Mouse (Mus musculus): ENCODE results near the gene Edc4. TPM values are rescaled to one million over a fixed set of nuclear protein-coding genes. Genes with fewer than 3 reads are reported as not detected.
"Not testable (repeated sequence)": the region's sequence is repeated elsewhere in the genome, so short reads cannot be mapped to it uniquely, and the experiment has no call there.

Gene Edc4
- total RNA-seq (2022), result 10 to 100 TPM; 65.0 to 72.8 (median 69.3) TPM

- peak; percentile 73 to 82 for DNase-seq (ENCODE audit: low spot score in 2 of 2)
Observed at GRCm38 (mm10) chr8:105880754-105881520, at the start of gene Edc4. Gene Edc4 (plus strand): TSS chr8:105880881.

DNA sequence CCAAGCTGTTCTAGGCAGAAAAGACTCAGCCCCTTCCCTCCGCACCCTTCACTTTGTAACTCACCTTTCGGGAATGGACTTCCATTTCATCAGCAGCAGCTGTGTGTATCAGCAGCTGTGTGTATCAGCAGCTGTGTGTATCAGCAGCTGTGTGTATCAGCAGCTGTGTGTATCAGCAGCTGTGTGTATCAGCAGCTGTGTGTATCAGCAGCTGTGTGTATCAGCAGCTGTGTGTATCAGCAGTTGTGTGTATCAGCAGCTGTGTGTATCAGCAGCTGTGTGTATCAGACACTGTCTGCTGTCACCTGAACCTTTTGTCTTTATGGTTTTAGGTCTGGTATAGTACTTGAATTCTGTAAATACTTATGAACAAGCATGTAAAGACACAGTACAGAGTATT, 46.9 kb upstream of the Edc4 start:
- DNase-seq (ENCODE audit: low spot score in 2 of 2), result not testable (repeated sequence)

DNA sequence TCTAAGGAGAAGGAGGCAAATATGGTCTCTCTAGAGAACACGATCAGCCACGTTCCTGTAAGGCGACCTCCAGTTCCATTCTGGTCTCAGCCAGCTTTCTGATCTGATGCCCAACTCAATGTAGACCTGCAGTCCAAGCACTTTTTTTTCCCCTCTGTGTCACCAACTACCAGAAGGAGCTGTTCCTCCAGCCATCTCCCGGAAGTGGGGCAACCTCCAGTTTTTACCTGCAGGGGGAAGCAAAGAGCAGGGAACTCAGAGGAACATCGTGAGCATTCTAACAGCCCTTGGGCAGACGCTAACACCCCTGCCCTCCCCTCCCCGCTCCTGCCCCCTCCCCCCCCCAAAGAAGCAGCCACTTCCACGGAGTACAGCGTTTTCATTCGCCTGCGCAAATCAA, 45.4 kb upstream of the Edc4 start:
- peak; percentile 31 to 55 for DNase-seq (ENCODE audit: low spot score in 2 of 2)

- no peak for DNase-seq (ENCODE audit: low spot score in 2 of 2)
Observed at GRCm38 (mm10) chr8:105836991-105837390, 43.7 kb upstream of the Edc4 start.

DNA sequence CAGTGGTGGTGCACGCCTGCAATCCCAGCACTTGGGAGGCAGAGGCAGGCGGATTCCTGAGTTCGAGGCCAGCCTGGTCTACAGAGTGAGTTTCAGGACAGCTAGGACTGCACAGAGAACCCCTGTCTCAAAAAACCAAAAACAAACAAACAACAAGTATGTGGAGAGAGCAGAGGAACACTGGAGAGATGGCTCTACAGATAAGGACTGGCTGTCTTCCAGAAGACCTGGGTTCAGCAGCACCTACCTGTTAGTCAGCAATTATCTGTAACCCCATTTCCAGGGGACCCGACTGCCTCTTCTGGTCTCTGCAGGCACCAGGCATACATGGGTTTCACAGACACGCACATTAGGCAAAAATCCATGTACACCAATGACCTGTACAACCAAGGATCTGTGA, 41.5 kb upstream of the Edc4 start:
- no peak for DNase-seq (ENCODE audit: low spot score in 2 of 2)

GRCm38 (mm10) chr8:105846678-105847077, 34.0 kb upstream of the Edc4 start:
- DNase-seq (ENCODE audit: low spot score in 2 of 2), result no peak

- DNase-seq (ENCODE audit: low spot score in 2 of 2), result no peak
Observed at GRCm38 (mm10) chr8:105850014-105850413, 30.7 kb upstream of the Edc4 start.

GRCm38 (mm10) chr8:105850611-105851010, 30.1 kb upstream of the Edc4 start:
- no peak for DNase-seq (ENCODE audit: low spot score in 2 of 2)

GRCm38 (mm10) chr8:105851651-105852143, 29.0 kb upstream of the Edc4 start:
- peak; percentile 88 for DNase-seq (ENCODE audit: low spot score in 2 of 2)

- DNase-seq (ENCODE audit: low spot score in 2 of 2), result no peak
Observed at GRCm38 (mm10) chr8:105852146-105852729, 28.4 kb upstream of the Edc4 start.

GRCm38 (mm10) chr8:105853178-105853577, 27.5 kb upstream of the Edc4 start, which contains the start of gene Cenpt:
Gene Cenpt (minus strand): TSS chr8:105853278.
- DNase-seq (ENCODE audit: low spot score in 2 of 2), result no peak

DNA sequence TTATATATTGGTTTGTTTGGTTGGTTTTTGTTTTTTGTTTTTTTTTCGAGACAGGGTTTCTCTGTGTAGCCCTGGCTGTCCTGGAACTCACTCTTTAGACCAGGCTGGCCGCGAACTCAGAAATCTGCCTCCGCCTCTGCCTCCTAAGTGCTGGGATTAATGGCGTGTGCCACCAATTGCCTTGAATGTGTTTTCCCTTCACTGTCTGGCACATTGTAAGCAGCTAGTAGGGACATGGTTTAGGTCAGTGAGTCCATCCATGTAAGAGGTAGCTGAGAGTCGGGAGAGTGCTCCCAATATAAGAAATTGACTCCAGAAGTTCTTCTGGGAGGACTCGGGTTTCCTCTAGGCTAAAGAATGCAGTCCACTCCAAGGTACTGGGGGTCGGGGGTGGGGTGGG, 26.4 kb upstream of the Edc4 start:
- DNase-seq (ENCODE audit: low spot score in 2 of 2), result no peak

GRCm38 (mm10) chr8:105854715-105855216, 25.9 kb upstream of the Edc4 start, which contains the start of gene Thap11:
Gene Thap11 (plus strand): TSS chr8:105855132.
- peak; percentile 86 to 87 for DNase-seq (ENCODE audit: low spot score in 2 of 2)

GRCm38 (mm10) chr8:105855248-105856167, 25.2 kb upstream of the Edc4 start:
- DNase-seq (ENCODE audit: low spot score in 2 of 2), result peak; percentile 38 to 58

GRCm38 (mm10) chr8:105856168-105856835, 24.4 kb upstream of the Edc4 start:
- no peak for DNase-seq (ENCODE audit: low spot score in 2 of 2)

DNA sequence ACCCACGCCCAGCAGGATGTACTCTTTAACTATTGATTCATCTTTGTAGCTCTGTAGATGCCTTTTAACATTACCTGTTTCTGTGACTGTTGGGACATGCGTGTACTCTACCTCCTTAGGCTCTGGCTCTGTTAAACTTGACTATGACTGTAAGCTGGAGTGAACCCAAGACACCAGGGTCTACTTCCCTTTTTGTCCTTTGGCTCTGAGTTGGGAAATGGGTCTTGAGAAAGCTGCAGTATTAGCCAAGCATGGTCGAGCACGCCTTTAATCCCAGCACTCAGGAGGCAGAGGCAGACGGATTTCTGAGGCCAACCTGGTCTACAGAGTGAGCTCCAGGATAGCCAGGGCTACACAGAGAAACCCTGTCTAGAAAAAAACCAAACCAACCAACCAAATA, 22.2 kb upstream of the Edc4 start:
- DNase-seq (ENCODE audit: low spot score in 2 of 2), result no peak

- no peak for DNase-seq (ENCODE audit: low spot score in 2 of 2)
Observed at GRCm38 (mm10) chr8:105859314-105859713, 21.4 kb upstream of the Edc4 start.

GRCm38 (mm10) chr8:105860143-105860981, 20.3 kb upstream of the Edc4 start, which contains the start of gene Nutf2:
Gene Nutf2 (plus strand): TSS chr8:105860580.
- DNase-seq (ENCODE audit: low spot score in 2 of 2), result peak; percentile 93 to 96

GRCm38 (mm10) chr8:105861951-105862350, 18.7 kb upstream of the Edc4 start:
- no peak for DNase-seq (ENCODE audit: low spot score in 2 of 2)
